Mouse (Mus musculus) frontal cortex, postnatal 36 days (tissue): ENCODE measurements around the gene Ppp3ca.

Experiments used
- DNase-seq, 2 experiments: peaks; one replicate each; pipeline ENCODE4 v3.0.0; 2022; ENCODE audit warnings: low spot score in 2 of 2

Ppp3ca gene

GRCm38 (mm10) chr3:136722493-136722892, 52.6 kb downstream of the Ppp3ca start:
- no peak for DNase-seq

GRCm38 (mm10) chr3:136725311-136726156, 55.6 kb downstream of the Ppp3ca start:
- DNase-seq = peak in 1 of 2 experiments; percentile 58

- no peak for DNase-seq
These were observed 58.0 kb downstream of the Ppp3ca start for GRCm38 (mm10) chr3:136727877-136728276.

GRCm38 (mm10) chr3:136729978-136730377, 60.1 kb downstream of the Ppp3ca start:
- no peak for DNase-seq

GRCm38 (mm10) chr3:136731579-136731978, 61.7 kb downstream of the Ppp3ca start:
- DNase-seq = no peak

GRCm38 (mm10) chr3:136736021-136736420, 66.1 kb downstream of the Ppp3ca start:
- no peak for DNase-seq

- no peak for DNase-seq
These were observed 66.9 kb downstream of the Ppp3ca start for GRCm38 (mm10) chr3:136736773-136737298.

- no peak for DNase-seq
These were observed 68.5 kb downstream of the Ppp3ca start for GRCm38 (mm10) chr3:136738474-136738873.

- no peak for DNase-seq
These were observed 69.0 kb downstream of the Ppp3ca start for GRCm38 (mm10) chr3:136738914-136739313.

- DNase-seq = no peak
These were observed 71.7 kb downstream of the Ppp3ca start for GRCm38 (mm10) chr3:136741659-136742058.

GRCm38 (mm10) chr3:136742258-136743057, 72.5 kb downstream of the Ppp3ca start:
- no peak for DNase-seq

- DNase-seq = no peak
These were observed 74.5 kb downstream of the Ppp3ca start for GRCm38 (mm10) chr3:136744295-136744897.

- no peak for DNase-seq
These were observed 75.5 kb downstream of the Ppp3ca start for GRCm38 (mm10) chr3:136745456-136745855.

GRCm38 (mm10) chr3:136748761-136749476, 79.0 kb downstream of the Ppp3ca start:
- no peak for DNase-seq

GRCm38 (mm10) chr3:136749477-136749797, 79.5 kb downstream of the Ppp3ca start:
- DNase-seq = no peak

- no peak for DNase-seq
These were observed 80.0 kb downstream of the Ppp3ca start for GRCm38 (mm10) chr3:136749951-136750350.

- DNase-seq = no peak
These were observed 82.3 kb downstream of the Ppp3ca start for GRCm38 (mm10) chr3:136752126-136752716.

GRCm38 (mm10) chr3:136756137-136756536, 86.2 kb downstream of the Ppp3ca start:
- no peak for DNase-seq

- no peak for DNase-seq
These were observed 89.5 kb downstream of the Ppp3ca start for GRCm38 (mm10) chr3:136759446-136759845.

GRCm38 (mm10) chr3:136761292-136761978, 91.5 kb downstream of the Ppp3ca start:
- DNase-seq = no peak

- no peak for DNase-seq
These were observed 92.0 kb downstream of the Ppp3ca start for GRCm38 (mm10) chr3:136761979-136762341.
